In genomic region chr13:103001831-103002230, GRCm38 (mm10) we compare ENCODE assay signal across 21 mouse cellular contexts.
DNase-seq lines count a peak whose midpoint lies in the region; ATAC-seq lines count a peak whose summit lies in the region.
"Had no signal": no experiment of that assay in that cellular context is flagged by ENCODE, and none has a peak within 500 bp of the region (broad histone marks: within the 10 kb centered on the region; RNA-seq: fewer than 3 reads in every experiment).

No protein-coding gene starts in this region.

- 83% methylated on average over 1 of the region's 1 CpGs for WGBS in intestine, embryonic 14.5 days
- WGBS in intestine, embryonic 15.5 days: 82% methylated on average over 1 of the region's 1 CpGs
- 70% methylated on average over 1 of the region's 1 CpGs for WGBS in midbrain, embryonic 16.5 days
- 35% methylated on average over 1 of the region's 1 CpGs for WGBS in midbrain, embryonic 14.5 days
- WGBS in forebrain, embryonic 13.5 days: 76% methylated on average over 1 of the region's 1 CpGs

- no peaks in the 10 kb centered on the region for H3K27me3 ChIP-seq in intestine, embryonic 14.5 days (replicated peaks; ENCODE audit: control insufficient read depth, insufficient read depth, low read length)
- no peaks in the 10 kb centered on the region for H3K27me3 ChIP-seq in intestine, embryonic 15.5 days (replicated peaks)
- no peaks in the 10 kb centered on the region for H3K27me3 ChIP-seq in midbrain, embryonic 16.5 days (ENCODE audit: control insufficient read depth, insufficient read depth, low read depth, low read length)
- H3K27me3 ChIP-seq in midbrain, embryonic 14.5 days (ENCODE audit: control insufficient read depth, insufficient read depth, low read length): no peaks in the 10 kb centered on the region
- H3K27me3 ChIP-seq in forebrain, embryonic 13.5 days: no peaks in the 10 kb centered on the region
- H3K27me3 ChIP-seq: embryonic facial prominence, embryonic 13.5 days had no signal

- no peak overlapping the region for H3K9ac ChIP-seq in intestine, embryonic 14.5 days (ENCODE audit: low read length)
- H3K9ac ChIP-seq in intestine, embryonic 15.5 days: no peak overlapping the region
- H3K9ac ChIP-seq in midbrain, embryonic 16.5 days (ENCODE audit: low read depth, low read length): no peak overlapping the region
- no peak overlapping the region for H3K9ac ChIP-seq in midbrain, embryonic 14.5 days (replicated peaks; ENCODE audit: low read length)
- H3K9ac ChIP-seq in forebrain, embryonic 13.5 days: no peak overlapping the region
- H3K9ac ChIP-seq: embryonic facial prominence, embryonic 13.5 days; hindbrain, embryonic 13.5 days had no signal

- H3K4me3 ChIP-seq in intestine, embryonic 14.5 days (ENCODE audit: low read depth, low read length): no peak overlapping the region
- H3K4me3 ChIP-seq in intestine, embryonic 15.5 days (replicated peaks): no peak overlapping the region
- no peak overlapping the region for H3K4me3 ChIP-seq in midbrain, embryonic 16.5 days (ENCODE audit: low read depth, low read length)
- no peak overlapping the region for H3K4me3 ChIP-seq in midbrain, embryonic 14.5 days (replicated peaks; ENCODE audit: low read depth, low read length)
- H3K4me3 ChIP-seq in forebrain, embryonic 13.5 days: no peak overlapping the region
- H3K4me3 ChIP-seq: embryonic facial prominence, embryonic 13.5 days; gastrocnemius, adult 2 months; hindbrain, embryonic 13.5 days had no signal

- H3K27ac ChIP-seq in intestine, embryonic 14.5 days (ENCODE audit: low read depth): no peak overlapping the region
- no peak overlapping the region for H3K27ac ChIP-seq in intestine, embryonic 15.5 days
- peak overlapping the region; percentile 35; the same call in 1 of the 2 replicates for H3K27ac ChIP-seq in midbrain, embryonic 16.5 days (ENCODE audit: low read length)
- H3K27ac ChIP-seq in midbrain, embryonic 14.5 days (replicated peaks; ENCODE audit: low read depth, low read length): no peak overlapping the region; the same call in 1 of the 2 replicates
- H3K27ac ChIP-seq in forebrain, embryonic 13.5 days: no peak overlapping the region
- H3K27ac ChIP-seq: embryonic facial prominence, embryonic 13.5 days; gastrocnemius, adult 2 months; hindbrain, embryonic 13.5 days had no signal

- ATAC-seq in intestine, embryonic 14.5 days (replicated peaks; ENCODE audit: low FRiP score, low TSS enrichment, low read depth): no peak
- ATAC-seq in intestine, embryonic 15.5 days: no peak
- no peak for ATAC-seq in midbrain, embryonic 16.5 days
- ATAC-seq in midbrain, embryonic 14.5 days (ENCODE audit: low FRiP score, low TSS enrichment): no peak
- ATAC-seq in forebrain, embryonic 13.5 days: no peak
- ATAC-seq: CD4-positive, CD25-positive, alpha-beta regulatory T cell, adult 4 months had no signal

- no peak overlapping the region for H3K4me2 ChIP-seq in intestine, embryonic 14.5 days (ENCODE audit: low read length)
- no peak overlapping the region for H3K4me2 ChIP-seq in intestine, embryonic 15.5 days (replicated peaks)
- H3K4me2 ChIP-seq in midbrain, embryonic 16.5 days (ENCODE audit: low read length): no peak overlapping the region
- no peak overlapping the region for H3K4me2 ChIP-seq in midbrain, embryonic 14.5 days (ENCODE audit: low read length)
- H3K4me2 ChIP-seq in forebrain, embryonic 13.5 days: no peak overlapping the region
- H3K4me2 ChIP-seq: embryonic facial prominence, embryonic 13.5 days; hindbrain, embryonic 13.5 days had no signal

- H3K4me1 ChIP-seq in intestine, embryonic 14.5 days (replicated peaks; ENCODE audit: control insufficient read depth, insufficient read depth, low read length): no peaks in the 10 kb centered on the region
- H3K4me1 ChIP-seq in intestine, embryonic 15.5 days (replicated peaks): no peaks in the 10 kb centered on the region
- H3K4me1 ChIP-seq in midbrain, embryonic 16.5 days (ENCODE audit: control insufficient read depth, insufficient read depth, low read length): peaks cover 7% of the 10 kb centered on the region
- 0 out of 2 replicates have a peak, but pooled peaks cover 6% of the 10 kb centered on the region for H3K4me1 ChIP-seq in midbrain, embryonic 14.5 days (ENCODE audit: control insufficient read depth, insufficient read depth, low read length)
- 0 out of 2 replicates have a peak, but pooled peaks cover 3% of the 10 kb centered on the region for H3K4me1 ChIP-seq in forebrain, embryonic 13.5 days

- peak; percentile 49 for DNase-seq in embryo, embryonic 10 days (ENCODE audit: low spot score)
- DNase-seq in embryo, embryonic 9.5 days (ENCODE audit: extremely low spot score): no peak
- DNase-seq in intestine, embryonic 14.5 days (ENCODE audit: low spot score): peak; percentile 16
- no peak for DNase-seq in midbrain, embryonic 14.5 days
- DNase-seq in lung, postnatal 4 days: no peak
- DNase-seq: adrenal gland, postnatal 10 days; B cell, adult 2 months; cerebellum, adult 11 months; cerebellum, adult 8-10 months; cerebellum, postnatal 25 days; gastrocnemius, adult 2 months; gastrocnemius, postnatal 25 days; heart, postnatal 10 days; heart, postnatal 4 days had no signal

- no peaks in the 10 kb centered on the region for H3K36me3 ChIP-seq in intestine, embryonic 14.5 days (ENCODE audit: control insufficient read depth, insufficient read depth, low read length)
- H3K36me3 ChIP-seq in intestine, embryonic 15.5 days: no peaks in the 10 kb centered on the region
- H3K36me3 ChIP-seq in midbrain, embryonic 16.5 days (ENCODE audit: control insufficient read depth, insufficient read depth, low read length): no peaks in the 10 kb centered on the region
- H3K36me3 ChIP-seq in midbrain, embryonic 14.5 days (ENCODE audit: control insufficient read depth, insufficient read depth, low read length): no peaks in the 10 kb centered on the region
- no peaks in the 10 kb centered on the region for H3K36me3 ChIP-seq in forebrain, embryonic 13.5 days (ENCODE audit: poor library complexity, severe bottlenecking)
- H3K36me3 ChIP-seq: embryonic facial prominence, embryonic 13.5 days; G1E; hindbrain, embryonic 13.5 days had no signal

- H3K9me3 ChIP-seq in intestine, embryonic 14.5 days (ENCODE audit: control insufficient read depth, low read length): no peaks in the 10 kb centered on the region
- no peaks in the 10 kb centered on the region for H3K9me3 ChIP-seq in intestine, embryonic 15.5 days
- no peaks in the 10 kb centered on the region for H3K9me3 ChIP-seq in midbrain, embryonic 16.5 days (replicated peaks; ENCODE audit: control insufficient read depth, low read length, poor library complexity, severe bottlenecking)
- no peaks in the 10 kb centered on the region for H3K9me3 ChIP-seq in midbrain, embryonic 14.5 days (ENCODE audit: control insufficient read depth, low read length)
- H3K9me3 ChIP-seq in forebrain, embryonic 13.5 days (replicated peaks): no peaks in the 10 kb centered on the region
- H3K9me3 ChIP-seq: embryonic facial prominence, embryonic 13.5 days; G1E; hindbrain, embryonic 13.5 days had no signal

Comparison
In these comparisons a context has a peak if more than half of its experiments do, and no peak if none do; other contexts are left out.
1. DNase-seq: peak in embryo, embryonic 10 days (single experiment) and intestine, embryonic 14.5 days (single experiment); none in embryo, embryonic 9.5 days (single experiment), midbrain, embryonic 14.5 days (single experiment) and lung, postnatal 4 days (0 of 2).